Mouse (Mus musculus): ENCODE measurements around the gene Sike1. TPM values are rescaled to one million over a fixed set of nuclear protein-coding genes. Genes with fewer than 3 reads are reported as not detected.

Sike1 gene
- polyA plus RNA-seq (2016; fragmentation: Nextera tagmentation; extraction: Ambion mirVana) = 61.9 and 78.6 TPM in 2 replicates

- Histone ChIP-seq H3K27me3 (replicated peaks) (no peaks in the 10 kb centered on the region), H3K4me2 (replicated peaks) (peak within 1 kb of the TSS; percentile 67), H3K4me3 (peak within 1 kb of the TSS; percentile 76), H3K27ac (peak within 1 kb of the TSS; percentile 82), H3K9me3 (no peaks in the 10 kb centered on the region), H3K4me1 (peaks cover 12% of the 10 kb centered on the region), H3K36me3 (peaks cover 26% of the 10 kb centered on the region), H3K9ac (peak within 1 kb of the TSS; percentile 86)
- 1% methylated on average over 59 of the region's 60 CpGs for WGBS
- peak; percentile 98 for ATAC-seq (ENCODE audit: low FRiP score, low read depth)
Observed at GRCm38 (mm10) chr3:102995605-102996321, at the start of gene Sike1. Gene Sike1, plus strand, starts transcription at chr3:102995708.

GRCm38 (mm10) chr3:102946312-102946711 lies 49.2 kb upstream of the Sike1 start:
- H3K4me3 ChIP-seq = no peak overlapping the region
- 85% methylated on average over 3 of the region's 3 CpGs for WGBS
- no peaks in the 10 kb centered on the region for H3K4me1 ChIP-seq
- no peak overlapping the region for H3K9ac ChIP-seq
- no peaks in the 10 kb centered on the region for H3K36me3 ChIP-seq
- no peak overlapping the region for H3K4me2 ChIP-seq (replicated peaks)
- no peak for ATAC-seq (ENCODE audit: low FRiP score, low read depth)
- no peaks in the 10 kb centered on the region for H3K27me3 ChIP-seq (replicated peaks)
- no peaks in the 10 kb centered on the region for H3K9me3 ChIP-seq
- H3K27ac ChIP-seq = no peak overlapping the region

- ATAC-seq (ENCODE audit: low FRiP score, low read depth) = no peak
- no peaks in the 10 kb centered on the region for H3K9me3 ChIP-seq
- no peak overlapping the region for H3K4me2 ChIP-seq (replicated peaks)
- no peak overlapping the region for H3K9ac ChIP-seq
- H3K27me3 ChIP-seq (replicated peaks) = no peaks in the 10 kb centered on the region
- 52% methylated on average over 5 of the region's 5 CpGs for WGBS
- H3K4me1 ChIP-seq = no peaks in the 10 kb centered on the region
- H3K27ac ChIP-seq = no peak overlapping the region
- H3K4me3 ChIP-seq = no peak overlapping the region
- no peaks in the 10 kb centered on the region for H3K36me3 ChIP-seq
Observed at GRCm38 (mm10) chr3:102946861-102947260, 48.6 kb upstream of the Sike1 start.

GRCm38 (mm10) chr3:102954476-102954875 lies 41.0 kb upstream of the Sike1 start:
- 90% methylated on average over 12 of the region's 12 CpGs for WGBS
- H3K4me2 ChIP-seq (replicated peaks) = no peak overlapping the region
- no peak for ATAC-seq (ENCODE audit: low FRiP score, low read depth)
- H3K4me1 ChIP-seq = no peaks in the 10 kb centered on the region
- no peak overlapping the region for H3K27ac ChIP-seq
- H3K27me3 ChIP-seq (replicated peaks) = no peaks in the 10 kb centered on the region
- H3K9ac ChIP-seq = no peak overlapping the region; the same call in 1 of the 2 replicates
- no peaks in the 10 kb centered on the region for H3K9me3 ChIP-seq
- no peak overlapping the region for H3K4me3 ChIP-seq
- no peaks in the 10 kb centered on the region for H3K36me3 ChIP-seq

GRCm38 (mm10) chr3:102955143-102955542 lies 40.4 kb upstream of the Sike1 start:
- no peak for ATAC-seq (ENCODE audit: low FRiP score, low read depth)
- 84% methylated on average over 3 of the region's 3 CpGs for WGBS
- no peaks in the 10 kb centered on the region for H3K4me1 ChIP-seq
- H3K4me3 ChIP-seq = no peak overlapping the region
- no peaks in the 10 kb centered on the region for H3K27me3 ChIP-seq (replicated peaks)
- no peak overlapping the region for H3K27ac ChIP-seq
- H3K4me2 ChIP-seq (replicated peaks) = no peak overlapping the region
- no peak overlapping the region for H3K9ac ChIP-seq
- no peaks in the 10 kb centered on the region for H3K9me3 ChIP-seq
- H3K36me3 ChIP-seq = no peaks in the 10 kb centered on the region

DNA sequence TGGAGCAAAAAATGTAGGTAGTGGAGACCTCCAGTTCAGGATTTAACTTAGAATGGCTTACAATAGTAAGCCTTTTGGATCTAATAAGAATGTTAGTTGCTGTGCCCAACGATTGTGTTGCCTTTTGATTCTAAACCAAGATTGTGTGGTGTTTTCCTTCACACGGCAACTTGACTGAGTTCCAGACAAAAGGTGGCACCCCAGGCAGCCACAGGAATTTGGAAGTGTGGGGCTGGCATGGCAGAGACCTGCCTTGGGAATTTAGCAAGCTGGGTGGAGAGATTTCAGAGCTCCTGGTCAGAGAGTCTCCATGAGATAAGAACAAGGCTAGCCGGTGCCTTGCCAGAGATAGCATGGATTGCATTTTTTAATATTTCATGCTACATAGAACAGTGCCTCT lies 39.9 kb upstream of the Sike1 start:
- no peaks in the 10 kb centered on the region for H3K4me1 ChIP-seq
- no peak overlapping the region for H3K9ac ChIP-seq
- ATAC-seq (ENCODE audit: low FRiP score, low read depth) = no peak
- H3K36me3 ChIP-seq = no peaks in the 10 kb centered on the region
- no peaks in the 10 kb centered on the region for H3K9me3 ChIP-seq
- 75% methylated on average over 3 of the region's 3 CpGs for WGBS
- no peaks in the 10 kb centered on the region for H3K27me3 ChIP-seq (replicated peaks)
- H3K27ac ChIP-seq = no peak overlapping the region
- H3K4me2 ChIP-seq (replicated peaks) = no peak overlapping the region
- H3K4me3 ChIP-seq = no peak overlapping the region

DNA sequence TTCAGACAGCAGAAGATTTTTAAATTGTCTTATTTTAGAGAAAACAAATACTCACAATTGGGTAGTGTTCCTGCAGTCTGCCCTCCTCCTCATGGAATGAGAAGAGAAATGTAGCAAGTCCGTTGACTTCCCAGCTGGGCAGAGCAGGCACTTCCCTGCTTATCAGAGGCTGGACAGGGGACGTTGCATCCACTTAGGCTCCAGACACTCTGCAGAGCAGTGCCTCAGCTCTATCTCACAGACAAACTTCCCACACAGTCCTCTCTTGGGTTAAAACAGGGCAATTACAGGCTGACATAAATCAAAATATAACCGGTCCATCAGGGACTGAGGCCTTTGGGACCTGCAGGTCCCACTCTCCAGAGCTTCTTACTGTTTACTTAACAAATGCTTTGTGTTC lies 31.5 kb upstream of the Sike1 start, which contains the start of gene Nr1h5:
Gene Nr1h5 (minus strand): TSS at position 101 of the 400 bp plus-strand sequence.
- no peak within 1 kb of the TSS for H3K27ac ChIP-seq
- H3K9me3 ChIP-seq = no peaks in the 10 kb centered on the region
- H3K9ac ChIP-seq = no peak within 1 kb of the TSS
- no peaks in the 10 kb centered on the region for H3K36me3 ChIP-seq
- H3K4me3 ChIP-seq = no peak within 1 kb of the TSS
- 51% methylated on average over 3 of the region's 3 CpGs for WGBS
- H3K27me3 ChIP-seq (replicated peaks) = no peaks in the 10 kb centered on the region
- no peaks in the 10 kb centered on the region for H3K4me1 ChIP-seq
- H3K4me2 ChIP-seq (replicated peaks) = no peak within 1 kb of the TSS
- no peak for ATAC-seq (ENCODE audit: low FRiP score, low read depth)

GRCm38 (mm10) chr3:102970067-102970466 lies 25.4 kb upstream of the Sike1 start:
- H3K27me3 ChIP-seq (replicated peaks) = no peaks in the 10 kb centered on the region
- no peak overlapping the region for H3K9ac ChIP-seq
- WGBS = 47% methylated on average over 9 of the region's 9 CpGs
- H3K27ac ChIP-seq = no peak overlapping the region
- no peak overlapping the region for H3K4me3 ChIP-seq
- no peaks in the 10 kb centered on the region for H3K36me3 ChIP-seq
- peak overlapping the region; percentile 21 for H3K4me2 ChIP-seq (replicated peaks)
- peak; percentile 74 for ATAC-seq (ENCODE audit: low FRiP score, low read depth)
- 0 out of 2 replicates have a peak, but pooled peaks cover 3% of the 10 kb centered on the region for H3K4me1 ChIP-seq
- no peaks in the 10 kb centered on the region for H3K9me3 ChIP-seq

- WGBS = 90% methylated on average over 3 of the region's 3 CpGs
- Histone ChIP-seq H3K4me2 (replicated peaks) (no peak overlapping the region), H3K27me3 (replicated peaks) (no peaks in the 10 kb centered on the region), H3K9ac (no peak overlapping the region), H3K4me3 (no peak overlapping the region), H3K27ac (no peak overlapping the region), H3K4me1 (0 out of 2 replicates have a peak, but pooled peaks cover 3% of the 10 kb centered on the region), H3K36me3 (no peaks in the 10 kb centered on the region), H3K9me3 (no peaks in the 10 kb centered on the region)
- ATAC-seq (ENCODE audit: low FRiP score, low read depth) = no peak
Observed at GRCm38 (mm10) chr3:102970508-102970907, 25.0 kb upstream of the Sike1 start.

GRCm38 (mm10) chr3:102976906-102977305 lies 18.6 kb upstream of the Sike1 start:
- Histone ChIP-seq H3K4me3 (no peak overlapping the region), H3K4me2 (replicated peaks) (no peak overlapping the region), H3K36me3 (no peaks in the 10 kb centered on the region), H3K9me3 (no peaks in the 10 kb centered on the region), H3K4me1 (0 out of 2 replicates have a peak, but pooled peaks cover 3% of the 10 kb centered on the region), H3K27ac (no peak overlapping the region), H3K27me3 (replicated peaks) (no peaks in the 10 kb centered on the region), H3K9ac (no peak overlapping the region)
- no peak for ATAC-seq (ENCODE audit: low FRiP score, low read depth)
- 86% methylated on average over 4 of the region's 4 CpGs for WGBS

DNA sequence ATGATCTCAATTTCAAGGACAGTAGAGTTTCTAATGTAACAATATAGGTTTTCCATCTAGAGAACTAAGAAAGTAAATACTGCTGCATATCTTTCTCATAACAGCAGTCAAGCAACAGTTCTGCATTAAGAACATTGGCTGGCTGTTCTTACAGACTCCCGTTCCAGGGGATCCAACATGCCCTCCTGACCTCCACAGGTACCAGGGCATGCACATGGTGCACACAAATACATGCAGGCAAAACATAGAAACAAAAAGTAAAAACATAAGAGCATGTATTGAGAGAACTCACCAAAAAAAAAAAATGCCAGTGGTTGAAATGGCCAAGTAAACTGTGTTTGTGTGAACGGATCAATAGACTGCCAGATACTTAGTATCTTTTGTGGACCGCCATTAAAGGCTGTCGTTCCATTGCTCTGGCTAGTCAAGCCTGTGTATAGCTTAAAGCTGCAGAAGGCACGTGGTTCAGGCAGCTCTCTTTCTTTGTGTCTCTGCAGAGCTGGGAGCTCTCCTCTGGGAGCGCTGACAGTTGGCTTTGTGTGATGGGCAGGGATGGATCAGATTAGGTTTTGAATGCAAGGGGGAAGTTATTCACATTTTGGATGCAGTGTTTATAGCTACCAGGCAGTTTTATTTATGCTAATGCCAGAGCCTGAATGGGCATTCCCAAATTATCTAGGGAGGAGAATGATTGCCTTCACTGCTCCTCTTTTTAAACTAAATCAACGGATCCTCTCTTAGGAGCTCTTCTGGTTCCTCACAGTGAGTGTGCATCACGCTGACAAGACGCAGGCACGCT lies 15.8 kb upstream of the Sike1 start:
- no peaks in the 10 kb centered on the region for H3K27me3 ChIP-seq (replicated peaks)
- H3K4me1 ChIP-seq = 0 out of 2 replicates have a peak, but pooled peaks cover 3% of the 10 kb centered on the region
- H3K36me3 ChIP-seq = no peaks in the 10 kb centered on the region
- H3K4me3 ChIP-seq = peak overlapping the region; percentile 13; the same call in 1 of the 2 replicates
- ATAC-seq (ENCODE audit: low FRiP score, low read depth) = peak; percentile 96
- WGBS = 16% methylated on average over 10 of the region's 10 CpGs
- H3K4me2 ChIP-seq (replicated peaks) = peak overlapping the region; percentile 35
- H3K9ac ChIP-seq = peak overlapping the region; percentile 36
- no peaks in the 10 kb centered on the region for H3K9me3 ChIP-seq
- H3K27ac ChIP-seq = peak overlapping the region; percentile 23; the same call in 1 of the 2 replicates

- H3K4me1 ChIP-seq = 0 out of 2 replicates have a peak, but pooled peaks cover 3% of the 10 kb centered on the region
- H3K4me2 ChIP-seq (replicated peaks) = peak overlapping the region; percentile 35
- peak overlapping the region; percentile 36 for H3K9ac ChIP-seq
- H3K27ac ChIP-seq = peak overlapping the region; percentile 23; the same call in 1 of the 2 replicates
- ATAC-seq (ENCODE audit: low FRiP score, low read depth) = 0 out of 2 replicates have a peak, but pooled peaks have one; percentile 54
- no peaks in the 10 kb centered on the region for H3K9me3 ChIP-seq
- H3K4me3 ChIP-seq = peak overlapping the region; percentile 13; the same call in 1 of the 2 replicates
- 52% methylated on average over 3 of the region's 3 CpGs for WGBS
- no peaks in the 10 kb centered on the region for H3K36me3 ChIP-seq
- no peaks in the 10 kb centered on the region for H3K27me3 ChIP-seq (replicated peaks)
Observed at GRCm38 (mm10) chr3:102980349-102980736, 15.2 kb upstream of the Sike1 start.
